Mouse (Mus musculus) kidney, postnatal 10 days (tissue): ENCODE results near the gene Capn5.
A peak's percentile ranks its signal among the peaks of the same experiment; 100 is the strongest.

ENCODE experiments used
- DNase-seq: peaks from one replicate; pipeline ENCODE4 v3.0.0; 2021; ENCODE audit warnings: mixed read lengths

The Capn5 gene

GRCm38 (mm10) chr7:98106272-98106671 is 71.8 kb downstream of the Capn5 start:
- no peak for DNase-seq

GRCm38 (mm10) chr7:98104481-98105435 is 73.3 kb downstream of the Capn5 start:
- DNase-seq, result peak; percentile 67

GRCm38 (mm10) chr7:98103942-98104292 is 74.2 kb downstream of the Capn5 start:
- no peak for DNase-seq

- peak; percentile 91 for DNase-seq
Measured at GRCm38 (mm10) chr7:98103002-98103941, 74.8 kb downstream of the Capn5 start.

GRCm38 (mm10) chr7:98102488-98102887 is 75.6 kb downstream of the Capn5 start:
- no peak for DNase-seq

GRCm38 (mm10) chr7:98097557-98097956 is 80.5 kb downstream of the Capn5 start:
- no peak for DNase-seq

GRCm38 (mm10) chr7:98095852-98096251 is 82.2 kb downstream of the Capn5 start:
- DNase-seq, result no peak

GRCm38 (mm10) chr7:98086346-98086745 is 91.7 kb downstream of the Capn5 start:
- DNase-seq, result no peak

GRCm38 (mm10) chr7:98085314-98085713 is 92.8 kb downstream of the Capn5 start:
- peak; percentile 36 for DNase-seq

- peak; percentile 41 for DNase-seq
Measured at GRCm38 (mm10) chr7:98084541-98085293, 93.4 kb downstream of the Capn5 start.

- peak; percentile 49 for DNase-seq
Measured at GRCm38 (mm10) chr7:98082376-98082775, 95.7 kb downstream of the Capn5 start.

- DNase-seq, result no peak
Measured at GRCm38 (mm10) chr7:98077453-98077852, 100.6 kb downstream of the Capn5 start.

- peak; percentile 94 for DNase-seq
Measured at GRCm38 (mm10) chr7:98071620-98072019, 106.5 kb downstream of the Capn5 start.
